Mouse (Mus musculus): ENCODE measurements around the gene Onecut1. TPM values are rescaled to one million over a fixed set of nuclear protein-coding genes. Genes with fewer than 3 reads are reported as not detected.

Onecut1 gene
- total RNA-seq, 2 experiments from 2014 or later, result 0.17 TPM; not detected in 1

GRCm38 (mm10) chr9:74906951-74907350 is 45.2 kb downstream of the Onecut1 start:
- DNase-seq (ENCODE audit: low spot score in 2 of 2), result no peak
- intact Hi-C loops (cut with DNase I), result loop anchor here (5.0 to 10.0 kb wide), 3 partner anchors 45 to 125 kb away; partner anchors contain the start of gene Fam214a

GRCm38 (mm10) chr9:74909245-74909644 is 47.5 kb downstream of the Onecut1 start:
- DNase-seq (ENCODE audit: low spot score in 2 of 2), result no peak
- intact Hi-C loops (cut with DNase I), result loop anchor here (5.0 to 10.0 kb wide), 3 partner anchors 43 to 123 kb away; partner anchors contain the start of gene Fam214a

- DNase-seq (ENCODE audit: low spot score in 2 of 2), result no peak
- intact Hi-C loops (cut with DNase I), result no loop called here
Measured at GRCm38 (mm10) chr9:74910226-74910759, 48.6 kb downstream of the Onecut1 start.

- DNase-seq (ENCODE audit: low spot score in 2 of 2), result no peak
- intact Hi-C loops (cut with DNase I), result no loop called here
Measured at GRCm38 (mm10) chr9:74911430-74911829, 49.7 kb downstream of the Onecut1 start.

- no peak for DNase-seq (ENCODE audit: low spot score in 2 of 2)
- intact Hi-C loops (cut with DNase I), result no loop called here
Measured at GRCm38 (mm10) chr9:74911919-74912318, 50.2 kb downstream of the Onecut1 start.

- intact Hi-C loops (cut with DNase I), result no loop called here
- DNase-seq (ENCODE audit: low spot score in 2 of 2), result no peak
Measured at GRCm38 (mm10) chr9:74912619-74913376, 51.1 kb downstream of the Onecut1 start.

- no peak for DNase-seq (ENCODE audit: low spot score in 2 of 2)
- intact Hi-C loops (cut with DNase I), result no loop called here
Measured at GRCm38 (mm10) chr9:74915611-74916010, 53.9 kb downstream of the Onecut1 start.

- intact Hi-C loops (cut with DNase I), result no loop called here
- DNase-seq (ENCODE audit: low spot score in 2 of 2), result no peak
Measured at GRCm38 (mm10) chr9:74920450-74920849, 58.7 kb downstream of the Onecut1 start.

GRCm38 (mm10) chr9:74921422-74921821 is 59.7 kb downstream of the Onecut1 start:
- intact Hi-C loops (cut with DNase I), result no loop called here
- no peak for DNase-seq (ENCODE audit: low spot score in 2 of 2)

- intact Hi-C loops (cut with DNase I), result no loop called here
- DNase-seq (ENCODE audit: low spot score in 2 of 2), result no peak
Measured at GRCm38 (mm10) chr9:74922884-74923283, 61.2 kb downstream of the Onecut1 start.

- intact Hi-C loops (cut with DNase I), result no loop called here
Measured at GRCm38 (mm10) chr9:74923291-74923977, 61.7 kb downstream of the Onecut1 start.

GRCm38 (mm10) chr9:74925220-74925769 is 63.6 kb downstream of the Onecut1 start:
- intact Hi-C loops (cut with DNase I), result no loop called here

More at GRCm38 (mm10) chr9:74923291-74923977, 61.7 kb downstream of the Onecut1 start:
- no peak for DNase-seq (ENCODE audit: low spot score in 2 of 2)

GRCm38 (mm10) chr9:74929981-74930423 is 68.3 kb downstream of the Onecut1 start:
- intact Hi-C loops (cut with DNase I), result no loop called here

More at GRCm38 (mm10) chr9:74925220-74925769, 63.6 kb downstream of the Onecut1 start:
- DNase-seq (ENCODE audit: low spot score in 2 of 2), result no peak

GRCm38 (mm10) chr9:74930653-74931052 is 68.9 kb downstream of the Onecut1 start:
- intact Hi-C loops (cut with DNase I), result no loop called here
- DNase-seq (ENCODE audit: low spot score in 2 of 2), result no peak

More at GRCm38 (mm10) chr9:74929981-74930423, 68.3 kb downstream of the Onecut1 start:
- DNase-seq (ENCODE audit: low spot score in 2 of 2), result no peak

GRCm38 (mm10) chr9:74935289-74935688 is 73.6 kb downstream of the Onecut1 start:
- no peak for DNase-seq (ENCODE audit: low spot score in 2 of 2)
- intact Hi-C loops (cut with DNase I), result no loop called here

GRCm38 (mm10) chr9:74937761-74938160 is 76.0 kb downstream of the Onecut1 start:
- intact Hi-C loops (cut with DNase I), result no loop called here
- no peak for DNase-seq (ENCODE audit: low spot score in 2 of 2)

- intact Hi-C loops (cut with DNase I), result no loop called here
Measured at GRCm38 (mm10) chr9:74938670-74939534, 77.2 kb downstream of the Onecut1 start.

More at GRCm38 (mm10) chr9:74938670-74939534, 77.2 kb downstream of the Onecut1 start:
- DNase-seq (ENCODE audit: low spot score in 2 of 2), result no peak

Data from left cerebral cortex, postnatal 36 days (tissue).